Mouse (Mus musculus) testis, adult 2 months (tissue): ENCODE results near the gene Ldlrad3.

Experiments
- CTCF ChIP-seq: fragments of 200-500 bp; IDR thresholded peaks from 2 replicates; pipeline ENCODE4 v1.5.1; 2012; ENCODE audit warnings: low read depth, mild to moderate bottlenecking, inconsistent platforms, low read length, moderate library complexity; ENCODE audit not compliant: control insufficient read depth, insufficient read depth, insufficient replicate concordance
- POLR2A ChIP-seq: fragments of 200-500 bp; IDR thresholded peaks from 2 replicates; pipeline ENCODE4 v1.6.1; 2012; ENCODE audit warnings: low read depth, mild to moderate bottlenecking, inconsistent platforms, low read length, moderate library complexity; ENCODE audit not compliant: control insufficient read depth

DNA sequence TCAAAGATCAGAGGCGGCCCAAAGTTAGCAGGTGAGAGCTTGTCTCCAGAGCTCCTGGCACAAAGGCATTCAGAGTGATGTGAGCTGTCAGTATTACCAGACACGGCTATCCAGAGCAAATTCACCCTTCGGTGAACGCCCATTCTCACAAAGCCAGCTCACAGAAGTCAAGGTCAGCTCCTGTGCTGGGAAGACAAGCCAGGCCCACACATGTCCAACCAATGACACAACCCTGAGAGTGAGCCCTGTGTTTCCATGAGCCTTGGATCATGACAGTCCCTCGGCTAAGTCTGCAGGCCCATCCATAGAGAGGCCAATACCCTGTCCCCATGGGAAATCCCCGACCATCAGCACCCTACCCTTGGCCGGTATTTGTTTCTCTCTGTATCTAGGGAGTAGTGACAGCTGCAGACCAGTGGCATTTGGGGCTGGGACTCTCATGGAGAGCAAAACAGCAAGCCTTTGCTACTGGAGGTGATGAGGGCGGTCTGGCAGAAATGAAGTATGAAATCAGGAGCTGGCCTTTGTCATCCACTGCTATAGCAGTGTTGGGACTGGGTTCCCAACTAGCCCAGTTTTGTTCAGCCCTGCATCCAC is 58.3 kb downstream of the Ldlrad3 start:
- no peak for TF ChIP-seq CTCF
- TF ChIP-seq POLR2A: no peak
